Mouse (Mus musculus) left cerebral cortex, postnatal 14 days (tissue): Measurements from ENCODE around the gene Snx21. TPM values are rescaled to one million over a fixed set of nuclear protein-coding genes. Genes with fewer than 3 reads are reported as not detected.

Experiments
- DNase-seq, 2 experiments: peaks; one replicate each; pipeline ENCODE4 v3.0.0; 2021 to 2022; ENCODE audit warnings: low spot score in 2 of 2, mixed read lengths in 1 of 2
- intact Hi-C: fragments of 180-260 bp; cut with DNase I; formaldehyde crosslinking; loops from one replicate; pipeline ENCODE4 v1.15.1; 2025
- total RNA-seq, 2 experiments: library from RNA; stranded (reverse); gene quantifications; 2 replicates each; pipeline ENCODE4 v1.2.3; 2021

The Snx21 gene
- total RNA-seq, 2 experiments from 2014 or later: 46.0 to 46.8 TPM

- no peak for DNase-seq
- intact Hi-C loops: no loop called here
Measured at GRCm38 (mm10) chr2:164821060-164821459, 35.4 kb downstream of the Snx21 start.

- peak; percentile 100 for DNase-seq
- intact Hi-C loops: no loop called here
Measured at GRCm38 (mm10) chr2:164822636-164823165, 37.1 kb downstream of the Snx21 start, which contains the start of gene Zswim1. TSS of gene Zswim1 (plus strand) at chr2:164822686.

GRCm38 (mm10) chr2:164823181-164823585 is 37.6 kb downstream of the Snx21 start:
- intact Hi-C loops: no loop called here
- peak; percentile 39 to 55 for DNase-seq

- intact Hi-C loops: no loop called here
- no peak for DNase-seq
Measured at GRCm38 (mm10) chr2:164823969-164824368, 38.3 kb downstream of the Snx21 start.

GRCm38 (mm10) chr2:164825521-164825920 is 39.9 kb downstream of the Snx21 start:
- DNase-seq: no peak
- intact Hi-C loops: no loop called here

GRCm38 (mm10) chr2:164827146-164827850 is 41.7 kb downstream of the Snx21 start:
- intact Hi-C loops: no loop called here
- DNase-seq: no peak

GRCm38 (mm10) chr2:164828437-164828836 is 42.8 kb downstream of the Snx21 start, which contains the start of gene Spata25:
TSS of gene Spata25 (minus strand) at chr2:164828537.
- intact Hi-C loops: no loop called here
- no peak for DNase-seq

- intact Hi-C loops: no loop called here
- DNase-seq: no peak
Measured at GRCm38 (mm10) chr2:164829090-164829489, 43.5 kb downstream of the Snx21 start.

GRCm38 (mm10) chr2:164831029-164831428 is 45.4 kb downstream of the Snx21 start:
- no peak for DNase-seq
- intact Hi-C loops: loop anchor here (5.0 kb wide), 1 partner anchor 46 kb away; the partner anchor contains the start of gene Pcif1

- intact Hi-C loops: loop anchor here (5.0 kb wide), 1 partner anchor 45 kb away; the partner anchor contains the start of gene Pcif1
- peak in 1 of 2 experiments; percentile 49 for DNase-seq
Measured at GRCm38 (mm10) chr2:164832032-164832747, 46.6 kb downstream of the Snx21 start.

GRCm38 (mm10) chr2:164832748-164833301 is 47.2 kb downstream of the Snx21 start, which contains the start of gene Ctsa:
TSS of gene Ctsa (plus strand) at chr2:164832873.
- peak; percentile 80 to 86 for DNase-seq
- intact Hi-C loops: loop anchor here (5.0 kb wide), 1 partner anchor 44 kb away; the partner anchor contains the start of gene Pcif1

GRCm38 (mm10) chr2:164833314-164833959 is 47.8 kb downstream of the Snx21 start, which contains the start of gene Neurl2:
TSS of gene Neurl2 (minus strand) at chr2:164833456.
- DNase-seq: peak; percentile 96 to 97
- intact Hi-C loops: loop anchor here (5.0 kb wide), 1 partner anchor 44 kb away; the partner anchor contains the start of gene Pcif1

GRCm38 (mm10) chr2:164834531-164834930 is 48.9 kb downstream of the Snx21 start:
- intact Hi-C loops: loop anchor here (5.0 kb wide), 1 partner anchor 43 kb away; the partner anchor contains the start of gene Pcif1
- no peak for DNase-seq

GRCm38 (mm10) chr2:164835164-164835563 is 49.5 kb downstream of the Snx21 start:
- no peak for DNase-seq
- intact Hi-C loops: no loop called here

Other genes with a start within 250 kb of the Snx21 start
- gene Wfdc2, start 223.4 kb upstream of the Snx21 start, total RNA-seq: 1 to 10 TPM; 1.0 to 1.6 TPM
- not detected for gene Spint3, start 212.4 kb upstream of the Snx21 start, total RNA-seq
- under 1 TPM; 0.72 to 0.92 TPM for gene Wfdc6a, start 200.4 kb upstream of the Snx21 start, total RNA-seq
- gene Eppin, start 192.2 kb upstream of the Snx21 start, total RNA-seq: not detected
- not detected for gene Wfdc6b, start 172.3 kb upstream of the Snx21 start, total RNA-seq
- gene Wfdc8, start 172.2 kb upstream of the Snx21 start, total RNA-seq: not detected
- gene Wfdc16, start 147.0 kb upstream of the Snx21 start, total RNA-seq: not detected
- gene Wfdc10, start 129.8 kb upstream of the Snx21 start, total RNA-seq: not detected
- not detected for gene Wfdc9, start 129.2 kb upstream of the Snx21 start, total RNA-seq
- gene Wfdc11, start 111.7 kb upstream of the Snx21 start, total RNA-seq: not detected
- gene Wfdc13, start 100.7 kb upstream of the Snx21 start, total RNA-seq: not detected
- gene Spint4, start 87.3 kb upstream of the Snx21 start, total RNA-seq: not detected
- not detected for gene Spint5, start 70.5 kb upstream of the Snx21 start, total RNA-seq
- 1 to 10 TPM in 1 of 2 experiments, under 1 TPM in 1; 0.92 to 1.1 TPM for gene Wfdc3, start 39.9 kb upstream of the Snx21 start, total RNA-seq
- 10 to 100 TPM; 32.8 to 35.6 TPM for gene Dnttip1, start 39.8 kb upstream of the Snx21 start, total RNA-seq
- 1 to 10 TPM; 2.0 to 3.0 TPM for gene Ube2c, start 15.9 kb upstream of the Snx21 start, total RNA-seq
- gene Tnnc2, start 5.9 kb upstream of the Snx21 start, total RNA-seq: 1 to 10 TPM in 1 of 2 experiments, not detected in 1; 1.1 TPM
- 10 to 100 TPM; 25.8 to 27.7 TPM for gene Acot8, start 19.1 kb downstream of the Snx21 start, total RNA-seq
- 1 to 10 TPM; 7.7 to 8.3 TPM for gene Zswim3, start 19.3 kb downstream of the Snx21 start, total RNA-seq
- 10 to 100 TPM; 21.4 to 22.0 TPM for gene Zswim1, start 36.9 kb downstream of the Snx21 start, total RNA-seq
- not detected for gene Spata25, start 42.7 kb downstream of the Snx21 start, total RNA-seq
- 10 to 100 TPM; 88.4 to 91.6 TPM for gene Ctsa, start 47.0 kb downstream of the Snx21 start, total RNA-seq
- gene Neurl2, start 47.6 kb downstream of the Snx21 start, total RNA-seq: 1 to 10 TPM; 3.6 to 4.5 TPM
- gene Pltp, start 71.9 kb downstream of the Snx21 start, total RNA-seq: 10 to 100 TPM; 86.5 to 92.3 TPM
- 10 to 100 TPM; 38.7 to 41.4 TPM for gene Pcif1, start 93.5 kb downstream of the Snx21 start, total RNA-seq
- 10 to 100 TPM; 24.1 to 25.4 TPM for gene Zfp335, start 125.9 kb downstream of the Snx21 start, total RNA-seq
- 1 to 10 TPM; 1.4 to 1.9 TPM for gene Mmp9, start 155.0 kb downstream of the Snx21 start, total RNA-seq
- 100 to 1,000 TPM; 451 to 495 TPM for gene Slc12a5, start 175.0 kb downstream of the Snx21 start, total RNA-seq
- gene Ncoa5, start 249.0 kb downstream of the Snx21 start, total RNA-seq: 10 to 100 TPM; 53.2 to 54.6 TPM